Mouse (Mus musculus): ENCODE measurements around the gene Etfdh.

Gene Etfdh

DNA sequence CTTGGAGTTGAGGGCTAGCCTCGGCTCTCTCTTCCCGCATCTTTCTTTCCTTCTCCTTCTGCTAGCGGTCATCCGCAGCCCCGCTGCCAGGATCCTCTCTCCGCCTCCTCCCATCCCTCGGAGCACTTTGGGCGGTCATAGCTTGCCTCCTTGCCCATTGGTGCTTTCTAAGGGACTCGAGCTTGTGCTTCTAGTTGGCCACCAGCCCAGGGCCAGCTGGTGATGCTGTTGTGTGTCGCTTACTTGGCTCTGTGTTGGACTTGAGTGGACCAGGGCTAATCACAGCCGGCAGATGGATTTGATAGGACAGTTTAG, at the start of gene Etfdh:
Gene Etfdh, minus strand, starts transcription at position 85 of the 315 bp plus-strand sequence.
- ChIA-PET CTCF (interaction anchor here (0.6 to 2.4 kb wide), 11 partner anchors 10 to 1173 kb away, joined by 3 to 8 read pairs (median 4); partner anchors contain the start of gene Gria2 (in 1 of the 4)), POLR2A (interaction anchor here (0.6 to 2.8 kb wide), 46 partner anchors 12 to 558 kb away, joined by 3 to 31 read pairs (median 3); partner anchors contain the start of genes Fnip2 (in 2 of the 4), Ppid (in 2 of the 4) and Rapgef2 (in 1 of the 4))

DNA sequence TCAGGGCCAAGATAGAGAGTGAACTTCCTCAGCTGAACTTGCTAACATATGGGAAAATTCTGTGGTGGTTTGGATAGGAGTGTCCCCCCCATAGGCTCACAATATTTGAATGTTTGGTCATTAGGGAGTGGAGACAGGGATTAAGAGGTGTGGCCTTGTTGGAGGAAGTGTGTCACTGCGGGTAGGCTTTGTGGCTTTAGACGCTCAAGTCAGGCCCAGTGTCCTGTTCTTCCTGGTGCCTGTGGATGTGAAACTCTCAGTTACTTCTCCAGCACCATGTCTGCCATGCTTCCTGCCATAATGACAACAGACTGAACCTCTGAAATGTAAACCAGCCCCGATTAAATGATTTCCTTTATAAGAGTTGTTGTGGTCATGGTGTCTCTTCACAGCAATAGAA, 47.1 kb upstream of the Etfdh start:
- CTCF ChIA-PET: interaction anchor here in 1 of 4 experiments (0.5 kb wide), 1 partner anchor 48 kb away, joined by 3 read pairs; no protein-coding TSS in a partner anchor

DNA sequence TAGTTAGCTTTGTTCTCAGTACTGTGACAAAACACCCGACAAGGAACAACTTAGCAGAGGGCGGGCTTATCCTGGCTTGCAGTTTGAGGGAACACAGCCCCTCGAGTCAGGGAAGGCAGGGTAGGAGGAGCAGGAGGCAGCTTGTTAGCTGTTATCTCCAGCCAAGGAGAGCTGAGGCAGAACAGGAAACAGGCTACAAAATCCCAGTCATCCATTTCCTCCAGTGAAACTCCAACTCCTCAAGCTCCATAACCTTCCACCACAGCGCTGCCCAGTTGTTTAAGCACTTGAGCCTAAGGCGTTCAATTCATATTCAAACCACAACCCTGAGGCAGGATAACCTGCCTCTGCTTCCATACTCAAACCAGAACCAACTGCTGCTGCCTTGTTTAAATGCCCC, 45.3 kb upstream of the Etfdh start:
- CTCF ChIA-PET: interaction anchor here (0.5 to 4.9 kb wide), 15 partner anchors 8 to 725 kb away, joined by 3 to 44 read pairs (median 5); partner anchors contain the start of gene 4930579G24Rik (in 1 of the 4)
- POLR2A ChIA-PET: interaction anchor here in 2 of 4 experiments (1.0 to 1.7 kb wide), 4 partner anchors 44 to 139 kb away, joined by 3 to 5 read pairs (median 4); partner anchors contain the start of genes 4930579G24Rik (in 1 of the 2), Etfdh (in 1 of the 2) and Fnip2 (in 1 of the 2)

More for the DNA sequence above, 47.1 kb upstream of the Etfdh start:
- POLR2A ChIA-PET: no interaction called here

DNA sequence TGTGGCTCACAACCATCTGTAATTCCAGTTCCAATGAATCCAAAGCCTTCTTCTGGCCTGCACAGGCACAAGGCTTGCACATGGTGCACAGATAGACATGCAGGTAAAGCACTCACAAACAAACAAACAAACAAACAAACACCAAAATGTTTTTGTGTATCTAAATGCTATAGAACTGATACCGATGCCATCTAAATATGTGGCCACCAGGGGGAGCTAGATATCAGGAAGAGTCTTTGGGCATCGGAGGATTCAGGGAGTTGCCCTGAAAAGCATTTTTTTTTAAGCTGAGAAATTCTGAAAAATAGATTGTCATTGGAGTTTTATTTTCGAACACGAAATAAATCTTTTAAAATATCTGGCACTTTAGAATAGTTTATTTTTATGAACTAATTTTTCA, 43.8 kb upstream of the Etfdh start:
- POLR2A ChIA-PET: interaction anchor here in 2 of 4 experiments (0.6 to 1.8 kb wide), 4 partner anchors 18 to 136 kb away, joined by 3 to 5 read pairs (median 3); no protein-coding TSS in a partner anchor
- CTCF ChIA-PET: interaction anchor here (0.5 to 4.9 kb wide), 42 partner anchors 8 to 948 kb away, joined by 3 to 44 read pairs (median 4); partner anchors contain the start of genes 4930579G24Rik (in 2 of the 4), Etfdh (in 1 of the 4) and Fam198b (in 1 of the 4)

DNA sequence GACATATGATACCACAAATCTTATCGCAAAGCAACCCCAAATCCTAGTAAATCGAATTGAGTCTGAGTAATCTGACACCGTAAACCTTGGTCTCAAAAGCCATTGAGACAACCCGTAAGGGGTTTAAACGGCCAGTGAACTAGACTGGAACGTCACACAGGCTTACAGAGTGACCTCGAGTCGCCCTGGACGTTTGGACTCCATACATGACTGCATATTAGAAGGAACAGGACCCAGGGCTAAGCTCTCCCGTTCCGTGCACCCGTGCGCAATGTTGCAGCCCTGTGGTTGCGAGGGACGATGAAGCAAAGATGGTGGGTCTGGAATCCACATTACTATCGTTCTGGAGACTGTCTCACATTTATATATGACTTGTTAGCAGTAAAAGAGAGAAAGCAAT, 42.9 kb upstream of the Etfdh start:
- CTCF ChIA-PET: interaction anchor here (0.5 to 4.9 kb wide), 22 partner anchors 7 to 513 kb away, joined by 3 to 44 read pairs (median 4); partner anchors contain the start of genes 4930579G24Rik (in 2 of the 4), Etfdh (in 1 of the 4) and Fam198b (in 1 of the 4)

DNA sequence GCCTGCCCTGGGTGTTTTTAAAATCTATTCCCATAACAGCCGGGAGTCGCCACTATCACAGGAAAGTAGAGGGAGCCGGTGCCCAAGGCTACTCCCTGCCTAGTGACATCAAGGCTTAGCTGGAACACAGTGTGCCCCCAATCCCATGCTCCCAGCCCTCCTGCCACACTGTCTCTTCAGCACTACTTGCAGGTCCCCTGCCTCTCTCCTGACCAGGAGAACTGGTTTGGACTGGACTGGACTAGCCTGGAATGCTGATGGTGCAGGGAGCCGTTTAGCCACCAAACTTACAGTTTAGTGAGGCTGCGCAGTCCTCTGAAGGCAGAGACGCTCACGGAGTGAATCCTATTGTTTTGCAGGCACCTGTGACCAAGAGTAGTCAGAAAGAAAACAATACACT, 41.3 kb upstream of the Etfdh start:
- CTCF ChIA-PET: interaction anchor here in 2 of 4 experiments (1.1 to 4.9 kb wide), 2 partner anchors 139 to 722 kb away, joined by 3 to 44 read pairs; no protein-coding TSS in a partner anchor
- POLR2A ChIA-PET: interaction anchor here in 1 of 4 experiments (0.9 kb wide), 1 partner anchor 1432 kb away, joined by 4 read pairs; no protein-coding TSS in a partner anchor

More for the DNA sequence above, 42.9 kb upstream of the Etfdh start:
- POLR2A ChIA-PET: interaction anchor here in 1 of 4 experiments (0.6 to 1.8 kb wide), 2 partner anchors 20 to 137 kb away, joined by 3 to 5 read pairs; no protein-coding TSS in a partner anchor

DNA sequence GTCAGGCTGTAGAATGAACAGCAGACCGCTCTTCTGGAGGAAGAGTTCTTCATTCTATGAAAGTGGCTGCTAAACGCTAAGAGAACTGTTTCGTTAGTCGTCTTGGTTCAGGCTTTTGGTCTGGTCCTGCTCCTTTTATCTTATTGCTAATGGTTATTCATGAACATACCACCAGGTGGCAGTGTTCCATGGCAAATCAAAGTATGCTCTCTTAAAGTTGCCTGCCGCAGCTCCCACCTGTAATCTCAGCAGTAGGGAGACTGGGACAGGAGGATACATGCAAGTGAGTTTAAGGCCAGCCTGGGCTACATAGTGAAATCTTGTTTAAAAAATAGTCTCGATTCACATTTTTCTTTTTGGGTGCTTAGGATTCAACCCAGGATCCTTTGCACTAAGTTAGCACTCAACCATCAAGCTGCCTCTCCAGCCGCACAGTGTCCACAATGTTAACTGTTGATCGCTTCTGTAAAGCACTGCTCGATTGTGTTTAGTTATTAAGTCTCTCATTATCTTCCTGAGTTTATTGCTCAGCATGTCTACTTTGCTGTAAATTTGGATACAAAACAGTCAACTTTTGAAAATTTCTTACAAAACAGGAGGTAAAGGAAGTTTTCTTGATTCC, 35.6 kb upstream of the Etfdh start:
- POLR2A ChIA-PET: interaction anchor here in 1 of 4 experiments (1.2 kb wide), 1 partner anchor 36 kb away, joined by 3 read pairs; the partner anchor contains the start of genes 4930579G24Rik and Etfdh
- CTCF ChIA-PET: interaction anchor here (0.5 to 2.4 kb wide), 30 partner anchors 8 to 648 kb away, joined by 3 to 25 read pairs (median 4); no protein-coding TSS in a partner anchor

DNA sequence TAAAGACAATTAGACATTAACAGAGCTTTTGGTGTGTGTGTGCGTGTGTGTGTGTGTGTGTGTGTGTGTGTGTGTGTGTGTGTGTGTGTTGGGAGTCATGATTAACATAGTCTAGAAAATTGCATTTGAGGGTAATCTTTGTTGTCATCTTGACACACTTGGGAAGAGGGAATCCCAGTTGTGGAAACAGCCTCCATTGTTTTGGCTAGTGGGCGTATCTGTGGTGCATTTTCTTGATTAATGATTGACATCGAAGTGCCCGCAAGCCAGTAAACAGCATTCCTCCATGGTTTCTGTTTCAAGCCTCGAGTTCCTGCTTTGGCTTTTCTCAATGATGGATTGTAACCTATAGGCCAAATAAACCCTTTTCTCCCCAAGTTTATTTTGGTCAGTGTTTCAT, 27.4 kb upstream of the Etfdh start:
- ChIA-PET POLR2A (interaction anchor here in 2 of 4 experiments (0.6 kb wide), 2 partner anchors 194 to 1690 kb away, joined by 3 read pairs; no protein-coding TSS in a partner anchor), CTCF (interaction anchor here in 1 of 4 experiments (0.6 kb wide), 1 partner anchor 17 kb away, joined by 5 read pairs; no protein-coding TSS in a partner anchor)

DNA sequence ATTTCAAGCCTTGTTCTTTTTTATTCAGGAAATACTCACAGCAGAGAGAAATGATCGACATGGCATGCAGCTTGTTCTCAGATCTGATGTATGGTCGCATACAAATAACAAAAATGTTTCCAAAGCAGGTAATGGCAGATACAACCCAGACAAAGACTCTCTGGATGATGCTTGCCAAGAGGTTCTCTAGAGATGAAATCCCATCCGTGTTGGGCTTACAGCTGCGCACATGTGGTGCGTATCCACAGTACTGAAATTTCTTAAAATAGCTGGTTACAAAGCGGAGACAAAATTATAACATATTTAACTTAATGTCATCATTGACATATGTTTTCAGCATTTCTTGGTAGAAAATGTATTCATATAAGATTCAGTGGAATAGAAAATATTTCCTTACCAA, 22.8 kb upstream of the Etfdh start:
- ChIA-PET CTCF (interaction anchor here in 2 of 4 experiments (0.7 to 2.8 kb wide), 2 partner anchors 12 to 520 kb away, joined by 3 to 7 read pairs; no protein-coding TSS in a partner anchor), POLR2A (interaction anchor here in 1 of 4 experiments (0.6 kb wide), 1 partner anchor 20 kb away, joined by 3 read pairs; no protein-coding TSS in a partner anchor)

DNA sequence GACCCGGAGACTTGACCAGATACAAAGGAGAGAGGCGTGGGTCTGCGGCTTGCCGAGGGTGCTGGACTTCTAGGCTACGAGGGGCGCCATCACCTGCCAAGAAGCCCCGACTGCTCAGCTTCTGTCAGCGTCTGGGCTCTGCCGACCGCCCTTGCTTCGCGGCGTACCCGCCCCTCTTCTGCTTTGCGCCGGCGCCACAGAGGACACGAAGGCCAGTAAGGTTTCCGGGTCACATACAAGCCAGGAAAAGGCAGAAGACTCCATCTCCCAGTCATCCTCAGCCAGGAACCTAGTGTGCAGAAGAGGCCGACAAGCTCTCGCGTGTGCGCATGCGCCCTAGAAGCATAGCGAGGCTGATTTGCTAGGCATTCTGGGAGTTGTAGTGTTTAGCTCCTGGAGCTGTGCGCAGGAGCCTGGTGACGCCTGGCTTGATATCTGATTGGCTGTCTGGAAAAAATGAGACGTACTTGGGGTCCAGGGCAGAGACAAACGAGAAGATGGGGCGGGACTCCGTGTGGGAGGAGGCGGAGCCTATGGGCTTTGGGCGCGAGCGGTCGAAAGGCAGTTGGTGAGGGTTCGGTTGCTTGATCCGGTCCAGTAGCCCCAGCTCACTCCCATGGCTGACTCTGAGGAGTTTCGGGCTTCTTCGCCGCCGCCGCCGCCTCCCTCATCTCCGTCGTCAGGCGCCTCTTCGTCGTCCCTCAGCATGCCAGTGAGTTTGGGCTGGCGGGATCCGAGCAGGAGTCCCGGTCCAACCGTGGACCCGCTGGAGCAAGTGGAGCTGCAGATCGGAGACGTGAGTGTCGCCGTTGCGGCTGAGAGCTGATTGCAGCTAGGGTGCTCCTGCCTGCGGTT, 512 bp downstream of the Etfdh start, which contains the start of gene 4930579G24Rik:
Gene 4930579G24Rik, plus strand, starts transcription at position 519 of the 855 bp plus-strand sequence.
- ChIA-PET POLR2A (interaction anchor here (0.6 to 2.8 kb wide), 52 partner anchors 12 to 557 kb away, joined by 3 to 31 read pairs (median 3); partner anchors contain the start of genes Fnip2 (in 2 of the 4), Ppid (in 2 of the 4) and Rapgef2 (in 1 of the 4)), CTCF (interaction anchor here (0.6 to 2.4 kb wide), 14 partner anchors 10 to 1174 kb away, joined by 3 to 8 read pairs (median 4); partner anchors contain the start of gene Gria2 (in 1 of the 4))

DNA sequence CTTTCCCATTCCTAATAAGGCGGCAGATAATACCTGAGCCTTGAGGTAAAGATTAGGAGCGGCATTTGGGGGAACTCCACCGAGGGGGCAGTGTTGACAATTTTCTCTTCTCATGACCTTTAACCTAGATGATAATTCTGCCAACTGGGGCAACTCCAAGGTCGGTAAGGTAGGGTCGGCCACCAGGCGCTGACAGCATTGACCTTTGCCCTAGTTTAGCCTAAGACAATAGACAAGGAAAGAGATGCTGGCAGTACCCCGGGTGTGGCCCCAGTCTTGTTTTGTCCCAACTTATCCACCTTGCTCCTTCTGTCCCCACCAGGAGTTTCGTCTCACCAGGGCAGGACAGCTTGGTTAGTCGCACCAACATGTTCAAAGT, 1.1 kb downstream of the Etfdh start:
- POLR2A ChIA-PET: interaction anchor here in 3 of 4 experiments (0.9 to 2.8 kb wide), 29 partner anchors 13 to 409 kb away, joined by 3 to 31 read pairs (median 5); partner anchors contain the start of genes Fnip2 (in 2 of the 3), Ppid (in 2 of the 3) and Rapgef2 (in 1 of the 3)
- CTCF ChIA-PET: interaction anchor here in 2 of 4 experiments (0.6 to 2.4 kb wide), 7 partner anchors 41 to 426 kb away, joined by 3 to 8 read pairs (median 4); no protein-coding TSS in a partner anchor

DNA sequence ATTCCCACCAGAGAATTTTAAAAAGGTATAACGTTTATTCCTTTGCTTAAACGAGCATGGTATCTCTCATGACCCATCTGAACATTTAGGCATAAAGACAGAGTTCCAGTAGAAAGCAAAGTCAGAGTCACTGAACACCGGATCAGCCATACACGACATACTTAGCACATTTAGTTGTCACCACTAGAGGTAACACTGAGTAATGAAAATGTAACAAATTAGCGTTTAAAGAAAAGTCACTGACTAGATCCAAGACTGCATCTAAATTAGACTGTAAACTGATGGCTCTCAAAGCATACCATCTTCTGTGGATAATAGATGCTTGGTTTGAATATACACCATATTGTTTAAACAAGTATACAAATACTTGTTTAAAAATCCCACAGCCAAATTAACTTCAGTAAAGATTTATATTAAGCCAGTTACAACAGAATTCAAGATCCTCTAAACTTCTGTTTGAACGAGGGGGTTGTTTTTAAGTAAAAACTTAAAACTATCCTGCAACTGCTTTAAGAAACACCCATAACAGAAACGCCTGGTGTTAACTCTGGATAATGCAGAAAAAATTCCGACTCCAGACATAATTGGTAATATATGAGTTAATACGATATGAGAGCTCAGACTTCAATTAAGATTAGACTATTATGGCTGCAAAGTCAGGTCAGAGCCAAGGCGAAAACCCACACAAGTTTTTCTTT, 1.7 kb downstream of the Etfdh start:
- POLR2A ChIA-PET: interaction anchor here in 3 of 4 experiments (0.9 to 2.8 kb wide), 14 partner anchors 15 to 406 kb away, joined by 3 to 31 read pairs (median 6); partner anchors contain the start of genes Fnip2 (in 2 of the 3) and Ppid (in 2 of the 3)
- CTCF ChIA-PET: interaction anchor here in 3 of 4 experiments (0.7 to 2.4 kb wide), 4 partner anchors 41 to 679 kb away, joined by 3 to 8 read pairs (median 3); no protein-coding TSS in a partner anchor

DNA sequence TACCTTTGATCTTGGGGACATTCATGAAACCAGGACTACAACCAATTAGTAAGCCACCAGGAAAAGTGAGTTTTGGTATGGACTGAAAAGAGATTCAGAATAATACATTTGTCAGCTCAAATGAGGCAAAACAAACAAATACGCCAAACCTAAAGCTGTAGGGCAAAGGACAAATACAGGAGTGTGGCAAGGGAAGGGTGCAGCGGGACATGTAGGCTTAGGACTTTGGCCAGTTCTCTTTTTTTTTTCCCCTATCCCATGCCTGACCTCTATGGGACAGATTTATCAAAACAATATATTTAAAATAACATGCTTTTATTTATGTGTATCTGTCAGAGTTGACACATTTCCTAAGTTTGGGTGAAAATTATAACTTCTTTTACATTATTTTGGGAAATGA, 19.4 kb downstream of the Etfdh start:
- POLR2A ChIA-PET: interaction anchor here in 1 of 4 experiments (1.4 kb wide), 1 partner anchor 15 kb away, joined by 3 read pairs; no protein-coding TSS in a partner anchor
- CTCF ChIA-PET: interaction anchor here in 2 of 4 experiments (0.6 to 1.0 kb wide), 2 partner anchors 23 to 173 kb away, joined by 3 to 4 read pairs; no protein-coding TSS in a partner anchor

DNA sequence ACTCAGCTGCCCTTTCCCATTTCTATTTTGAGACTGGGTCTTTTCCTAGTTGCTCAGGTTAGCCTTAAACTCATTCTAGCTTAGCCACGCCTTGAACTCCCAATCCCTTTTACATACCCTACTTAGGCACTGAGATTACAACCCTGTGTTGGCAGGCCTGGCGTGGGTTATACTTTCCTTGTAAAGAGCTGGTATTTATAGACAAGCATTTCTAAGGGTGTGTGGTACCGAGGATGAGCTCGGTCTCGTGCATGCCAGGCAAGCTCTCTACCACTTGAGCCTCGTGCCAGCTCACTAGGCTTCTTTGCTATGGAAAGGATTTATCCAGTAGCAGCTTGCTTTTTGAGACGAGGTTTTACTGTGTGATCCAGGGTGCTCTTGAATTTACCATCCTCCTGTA, 33.8 kb downstream of the Etfdh start:
- CTCF ChIA-PET: interaction anchor here in 1 of 4 experiments (1.2 kb wide), 1 partner anchor 9 kb away, joined by 6 read pairs; no protein-coding TSS in a partner anchor
- POLR2A ChIA-PET: interaction anchor here in 1 of 4 experiments (0.9 to 2.0 kb wide), 6 partner anchors 9 to 64 kb away, joined by 3 to 9 read pairs (median 3); partner anchors contain the start of gene Fnip2

DNA sequence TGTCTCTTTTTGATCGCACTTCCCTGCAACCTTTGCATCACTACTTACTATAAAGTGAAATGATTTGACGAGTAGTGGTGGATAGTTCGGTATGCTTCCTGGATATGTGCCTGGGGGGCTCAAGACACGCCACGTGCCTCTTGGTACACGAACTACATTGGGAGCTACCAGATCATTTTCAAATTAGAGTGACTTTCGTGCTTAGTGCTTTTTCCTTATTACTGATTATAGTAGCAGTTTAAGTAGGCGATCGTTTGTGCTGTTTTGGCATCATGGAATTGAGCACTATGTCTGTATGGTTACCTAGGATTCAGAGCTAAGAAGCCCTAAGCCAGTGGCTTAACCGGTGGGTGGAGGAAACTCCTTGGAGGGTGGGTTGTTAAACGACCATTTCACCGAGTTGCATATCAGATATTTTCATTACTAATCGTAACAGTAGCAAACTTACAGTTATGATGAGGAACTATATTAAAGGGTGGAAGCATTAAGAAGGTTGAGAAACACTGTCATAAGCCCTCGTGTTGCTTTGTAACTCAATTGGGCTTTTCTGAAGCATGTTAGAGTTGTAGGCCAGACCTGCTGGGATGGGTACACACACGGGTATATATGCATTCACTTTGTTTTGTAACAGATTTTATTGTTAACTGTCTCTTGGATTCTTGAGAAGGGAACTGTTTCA, 37.4 kb downstream of the Etfdh start:
- POLR2A ChIA-PET: interaction anchor here in 3 of 4 experiments (0.5 to 3.7 kb wide), 24 partner anchors 10 to 411 kb away, joined by 3 to 25 read pairs (median 4); partner anchors contain the start of genes Fnip2 (in 3 of the 3), 4930579G24Rik (in 2 of the 3) and Etfdh (in 2 of the 3)
- CTCF ChIA-PET: interaction anchor here in 3 of 4 experiments (0.6 to 1.3 kb wide), 3 partner anchors 218 to 390 kb away, joined by 3 to 13 read pairs (median 3); no protein-coding TSS in a partner anchor

Data from embryonic stem cell, embryonic (primary cell).